Mouse (Mus musculus): ENCODE measurements around the gene Esp24. TPM values are rescaled to one million over a fixed set of nuclear protein-coding genes. Genes with fewer than 3 reads are reported as not detected.
"Not testable (repeated sequence)": the region's sequence is repeated elsewhere in the genome, so short reads cannot be mapped to it uniquely, and the experiment has no call there.

Gene Esp24
- polyA plus RNA-seq (2012; rRNA removed), result not detected in 2 replicates

- H3K4me3 ChIP-seq (replicated peaks; ENCODE audit: extremely low read depth, low read depth, low read length); DNase-seq; H3K4me1 ChIP-seq (ENCODE audit: control insufficient read depth, insufficient read depth, low read length): not testable (repeated sequence)
- WGBS, result 83% methylated on average over 3 of the region's 3 CpGs
Observed at GRCm38 (mm10) chr17:39036395-39036794, at the start of gene Esp24. Gene Esp24 (plus strand): TSS chr17:39036695.

GRCm38 (mm10) chr17:39009846-39010245, 26.6 kb upstream of the Esp24 start:
- 87% methylated on average over 1 of the region's 1 CpGs for WGBS
- Histone ChIP-seq H3K4me1 (ENCODE audit: control insufficient read depth, insufficient read depth, low read length) (no peaks in the 10 kb centered on the region), H3K4me3 (replicated peaks; ENCODE audit: extremely low read depth, low read depth, low read length) (no peak overlapping the region)
- TF ChIP-seq CTCF (IDR thresholded peaks at IDR 0.05; ENCODE audit: insufficient read depth, low read length) (no peak), POLR2A (IDR thresholded peaks at IDR 0.05; ENCODE audit: borderline replicate concordance, extremely low read depth, low read depth, low read length) (no peak)
- no peak for DNase-seq

GRCm38 (mm10) chr17:39010675-39011638, 25.5 kb upstream of the Esp24 start:
- Histone ChIP-seq H3K4me3 (replicated peaks; ENCODE audit: extremely low read depth, low read depth, low read length) (no peak overlapping the region), H3K4me1 (ENCODE audit: control insufficient read depth, insufficient read depth, low read length) (no peaks in the 10 kb centered on the region)
- 38% methylated on average over 30 of the region's 30 CpGs for whole genome bisulfite sequencing
- TF ChIP-seq POLR2A (IDR thresholded peaks at IDR 0.05; ENCODE audit: borderline replicate concordance, extremely low read depth, low read depth, low read length), result no peak
- no peak for TF ChIP-seq CTCF (IDR thresholded peaks at IDR 0.05; ENCODE audit: insufficient read depth, low read length)
- DNase-seq, result no peak

GRCm38 (mm10) chr17:39017184-39017583, 19.3 kb upstream of the Esp24 start:
- no peak for DNase-seq
- no peak for TF ChIP-seq CTCF (IDR thresholded peaks at IDR 0.05; ENCODE audit: insufficient read depth, low read length)
- no peak for TF ChIP-seq POLR2A (IDR thresholded peaks at IDR 0.05; ENCODE audit: borderline replicate concordance, extremely low read depth, low read depth, low read length)
- Histone ChIP-seq H3K4me1 (ENCODE audit: control insufficient read depth, insufficient read depth, low read length) (no peaks in the 10 kb centered on the region), H3K4me3 (replicated peaks; ENCODE audit: extremely low read depth, low read depth, low read length) (no peak overlapping the region)
- WGBS, result 61% methylated on average over 14 of the region's 14 CpGs

GRCm38 (mm10) chr17:39043241-39043640, 6.7 kb downstream of the Esp24 start, which contains the start of gene Gm21903:
Gene Gm21903 (minus strand): TSS chr17:39043341.
- no peak for TF ChIP-seq CTCF (IDR thresholded peaks at IDR 0.05; ENCODE audit: insufficient read depth, low read length)
- TF ChIP-seq POLR2A (IDR thresholded peaks at IDR 0.05; ENCODE audit: borderline replicate concordance, extremely low read depth, low read depth, low read length), result no peak
- DNase-seq, result no peak
- Histone ChIP-seq H3K4me1 (ENCODE audit: control insufficient read depth, insufficient read depth, low read length) (no peaks in the 10 kb centered on the region), H3K4me3 (replicated peaks; ENCODE audit: extremely low read depth, low read depth, low read length) (no peak within 1 kb of the TSS)

GRCm38 (mm10) chr17:39063641-39064040, 27.1 kb downstream of the Esp24 start:
- TF ChIP-seq CTCF (IDR thresholded peaks at IDR 0.05; ENCODE audit: insufficient read depth, low read length) (no peak), POLR2A (IDR thresholded peaks at IDR 0.05; ENCODE audit: borderline replicate concordance, extremely low read depth, low read depth, low read length) (no peak)

GRCm38 (mm10) chr17:39076937-39077336, 40.4 kb downstream of the Esp24 start, which contains the start of gene Esp23:
Gene Esp23 (minus strand): TSS chr17:39077037.
- 30% methylated on average over 1 of the region's 1 CpGs for WGBS

More at GRCm38 (mm10) chr17:39063641-39064040, 27.1 kb downstream of the Esp24 start:
- DNase-seq, result no peak
- H3K4me3 ChIP-seq (replicated peaks; ENCODE audit: extremely low read depth, low read depth, low read length), result no peak overlapping the region
- H3K4me1 ChIP-seq (ENCODE audit: control insufficient read depth, insufficient read depth, low read length), result no peaks in the 10 kb centered on the region

More at GRCm38 (mm10) chr17:39076937-39077336, 40.4 kb downstream of the Esp24 start, which contains the start of gene Esp23:
- Histone ChIP-seq H3K4me3 (replicated peaks; ENCODE audit: extremely low read depth, low read depth, low read length) (no peak within 1 kb of the TSS), H3K4me1 (ENCODE audit: control insufficient read depth, insufficient read depth, low read length) (no peaks in the 10 kb centered on the region)
- TF ChIP-seq POLR2A (IDR thresholded peaks at IDR 0.05; ENCODE audit: borderline replicate concordance, extremely low read depth, low read depth, low read length) (no peak), CTCF (IDR thresholded peaks at IDR 0.05; ENCODE audit: insufficient read depth, low read length) (no peak)
- no peak for DNase-seq

Other genes starting within 250 kb of the Esp24 start
- gene Gm21903, start 6.6 kb downstream of the Esp24 start, polyA plus RNA-seq (2012; rRNA removed), result not detected in 2 replicates
- not detected in 2 replicates for gene Esp23, start 40.3 kb downstream of the Esp24 start, polyA plus RNA-seq (2012; rRNA removed)
- not detected in 2 replicates for gene Esp22, start 58.6 kb downstream of the Esp24 start, polyA plus RNA-seq (2012; rRNA removed)